Mouse (Mus musculus): Measurements from ENCODE around the gene Vmn1r43. TPM values are rescaled to one million over a fixed set of nuclear protein-coding genes. Genes with fewer than 3 reads are reported as not detected.
"Not testable (repeated sequence)": the region's sequence is repeated elsewhere in the genome, so short reads cannot be mapped to it uniquely, and the experiment has no call there.

Gene Vmn1r43
- total RNA-seq (2014; rRNA removed) (not detected in 2 replicates), polyA plus RNA-seq (2015; fragmentation: Nextera tagmentation; extraction: Ambion mirVana) (not detected in 2 replicates)

DNA sequence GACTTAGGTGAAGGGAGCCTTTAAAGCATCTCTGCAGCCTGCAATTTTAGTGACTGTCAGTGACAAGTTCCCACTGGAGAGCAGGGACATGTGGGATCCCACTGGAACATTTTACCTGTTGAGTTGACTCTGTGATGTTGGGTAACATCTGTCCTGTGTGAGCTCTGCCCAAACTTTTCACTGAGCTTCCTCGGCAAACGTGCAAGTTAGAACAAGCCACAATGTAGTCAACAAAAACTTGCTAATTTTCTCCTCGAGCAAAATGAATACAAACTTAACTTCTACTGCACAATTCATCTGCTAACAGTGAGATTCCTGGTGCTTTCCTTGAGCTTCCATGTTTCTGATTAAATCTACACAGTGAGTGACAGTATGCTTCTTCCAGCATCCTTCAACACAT, at the start of gene Vmn1r43, which contains the start of gene Vmn1r42:
Gene Vmn1r43, minus strand, starts transcription at position 101 of the 400 bp plus-strand sequence.
Gene Vmn1r42, minus strand, starts transcription at position 101 of the 400 bp plus-strand sequence.
- ATAC-seq; H3K4me3 ChIP-seq (ENCODE audit: low read depth, low read length); H3K9ac ChIP-seq; H3K36me3 ChIP-seq (ENCODE audit: insufficient read depth); H3K4me1 ChIP-seq (ENCODE audit: insufficient read depth); H3K27me3 ChIP-seq (ENCODE audit: insufficient read depth, low read length); H3K4me2 ChIP-seq (ENCODE audit: low read depth); H3K27ac ChIP-seq (ENCODE audit: low read depth, low read length); H3K9me3 ChIP-seq (ENCODE audit: low read length); DNase-seq: not testable (repeated sequence)
- WGBS, result 81% methylated on average over 3 of the region's 3 CpGs

DNA sequence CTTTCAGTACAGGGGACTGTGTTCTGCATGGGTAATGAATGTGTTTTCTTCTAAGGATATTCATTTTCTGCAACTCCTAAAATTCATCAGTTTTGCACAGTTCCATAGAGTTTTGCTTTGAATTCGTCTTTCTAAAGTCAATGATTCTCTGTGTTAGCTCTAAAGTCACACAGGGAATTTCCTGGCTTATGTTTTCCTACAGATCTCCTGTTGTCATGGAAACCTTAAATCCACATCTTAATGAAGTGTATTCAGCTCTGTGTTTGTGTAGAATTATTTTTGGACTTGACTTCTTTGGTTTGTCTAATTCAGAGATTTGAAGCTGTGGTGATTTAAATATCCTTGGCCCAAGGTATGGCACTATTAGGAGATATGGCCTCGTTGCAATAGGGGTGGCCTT, 7.6 kb upstream of the Vmn1r43 start:
- H3K4me1 ChIP-seq (ENCODE audit: insufficient read depth), result no peaks in the 10 kb centered on the region
- no peak for TF ChIP-seq CTCF (IDR thresholded peaks at IDR 0.05; ENCODE audit: low read depth)

DNA sequence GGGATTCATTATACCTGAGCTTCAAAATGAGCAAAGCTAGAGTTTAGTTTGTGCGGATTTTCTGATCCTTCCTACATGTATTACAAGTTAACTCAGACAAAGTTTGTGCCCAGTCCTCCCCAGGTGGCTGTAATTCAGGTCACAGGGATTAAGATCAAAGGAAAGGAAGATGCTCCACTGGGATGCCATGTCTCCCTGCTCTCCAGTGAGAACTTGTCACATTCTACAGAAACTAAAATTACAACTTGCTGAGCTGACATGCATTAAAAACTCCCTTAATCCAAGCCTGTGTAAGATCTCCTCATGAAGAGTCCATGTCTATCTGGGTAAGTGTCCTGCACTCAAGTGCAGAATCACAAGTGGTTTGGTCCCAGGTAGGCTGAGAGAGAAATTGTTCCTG, 7.1 kb upstream of the Vmn1r43 start, which contains the start of gene Vmn1r44:
Gene Vmn1r44, plus strand, starts transcription at position 301 of the 400 bp plus-strand sequence.
- H3K9ac ChIP-seq, result no peak within 1 kb of the TSS
- ATAC-seq (no peak), DNase-seq (no peak)
- no peak within 1 kb of the TSS for H3K4me2 ChIP-seq (ENCODE audit: low read depth)
- no peaks in the 10 kb centered on the region for H3K4me1 ChIP-seq (ENCODE audit: insufficient read depth)
- WGBS, result 92% methylated on average over 1 of the region's 1 CpGs
- H3K4me3 ChIP-seq (ENCODE audit: low read depth, low read length), result no peak within 1 kb of the TSS
- no peak within 1 kb of the TSS for H3K27ac ChIP-seq (ENCODE audit: low read depth, low read length)
- H3K27me3 ChIP-seq (ENCODE audit: insufficient read depth, low read length), result no peaks in the 10 kb centered on the region
- 0 out of 2 replicates have a peak, but pooled peaks cover 3% of the 10 kb centered on the region for H3K9me3 ChIP-seq (ENCODE audit: low read length)
- no peak for TF ChIP-seq CTCF (IDR thresholded peaks at IDR 0.05; ENCODE audit: low read depth)
- H3K36me3 ChIP-seq (ENCODE audit: insufficient read depth), result no peaks in the 10 kb centered on the region

More for the DNA sequence above, 7.6 kb upstream of the Vmn1r43 start:
- ATAC-seq, result peak; percentile 53; the same call in 1 of the 2 replicates
- peak; percentile 0 for DNase-seq
- Histone ChIP-seq H3K4me2 (ENCODE audit: low read depth) (no peak overlapping the region), H3K36me3 (ENCODE audit: insufficient read depth) (no peaks in the 10 kb centered on the region), H3K27ac (ENCODE audit: low read depth, low read length) (no peak overlapping the region), H3K27me3 (ENCODE audit: insufficient read depth, low read length) (no peaks in the 10 kb centered on the region), H3K9me3 (ENCODE audit: low read length) (0 out of 2 replicates have a peak, but pooled peaks cover 3% of the 10 kb centered on the region), H3K4me3 (ENCODE audit: low read depth, low read length) (no peak overlapping the region), H3K9ac (no peak overlapping the region)
- 58% methylated on average over 2 of the region's 2 CpGs for WGBS

DNA sequence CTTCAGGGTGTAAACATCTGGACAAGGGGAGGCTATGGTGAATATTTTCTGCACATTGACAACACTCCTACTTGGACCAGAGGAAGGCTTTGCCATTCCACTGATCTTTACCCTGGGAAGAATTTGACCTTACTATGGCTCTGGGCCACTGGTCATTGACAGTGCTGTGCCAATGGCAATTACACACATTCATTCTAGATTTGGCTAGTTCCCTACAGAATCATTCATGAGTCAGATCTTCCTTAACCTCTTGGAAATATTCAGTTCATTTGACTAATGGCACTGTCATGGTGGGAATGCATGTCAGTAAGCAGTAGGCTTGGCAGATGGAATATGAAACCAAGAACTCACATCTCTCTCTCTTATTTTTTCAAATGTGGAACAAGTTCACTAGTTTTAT, 4.7 kb upstream of the Vmn1r43 start:
- no peak overlapping the region for H3K27ac ChIP-seq (ENCODE audit: low read depth, low read length)
- H3K4me1 ChIP-seq (ENCODE audit: insufficient read depth), result no peaks in the 10 kb centered on the region
- H3K9me3 ChIP-seq (ENCODE audit: low read length), result no peaks in the 10 kb centered on the region
- TF ChIP-seq CTCF (IDR thresholded peaks at IDR 0.05; ENCODE audit: low read depth), result no peak
- H3K27me3 ChIP-seq (ENCODE audit: insufficient read depth, low read length), result no peaks in the 10 kb centered on the region
- ATAC-seq (no peak), DNase-seq (no peak)
- no peak overlapping the region for H3K4me3 ChIP-seq (ENCODE audit: low read depth, low read length)
- H3K36me3 ChIP-seq (ENCODE audit: insufficient read depth), result no peaks in the 10 kb centered on the region
- no peak overlapping the region for H3K9ac ChIP-seq
- no peak overlapping the region for H3K4me2 ChIP-seq (ENCODE audit: low read depth)

DNA sequence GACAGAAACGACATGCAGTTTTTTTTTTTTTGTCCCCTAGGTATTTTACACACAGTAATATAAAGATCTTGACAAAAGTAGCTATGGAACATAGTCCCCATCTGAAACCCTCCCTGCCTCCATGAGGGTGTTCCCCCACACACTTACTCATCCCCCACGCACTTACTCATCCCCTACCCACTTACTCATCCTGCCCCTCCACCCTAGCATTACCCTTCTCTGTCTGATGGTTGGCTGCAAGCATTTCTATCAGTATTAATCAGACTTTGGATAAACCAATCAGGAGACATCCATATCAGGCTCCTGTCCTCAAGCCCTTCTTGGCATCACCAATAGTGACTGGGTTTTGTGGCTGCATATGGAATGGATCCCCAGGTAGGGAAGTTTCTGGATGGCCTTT, 750 bp upstream of the Vmn1r43 start:
- DNase-seq, result no peak
- Histone ChIP-seq H3K27me3 (ENCODE audit: insufficient read depth, low read length) (no peaks in the 10 kb centered on the region), H3K36me3 (ENCODE audit: insufficient read depth) (no peaks in the 10 kb centered on the region), H3K9me3 (ENCODE audit: low read length) (no peaks in the 10 kb centered on the region), H3K9ac (no peak overlapping the region), H3K4me1 (ENCODE audit: insufficient read depth) (no peaks in the 10 kb centered on the region), H3K4me2 (ENCODE audit: low read depth) (no peak overlapping the region), H3K4me3 (ENCODE audit: low read depth, low read length) (no peak overlapping the region), H3K27ac (ENCODE audit: low read depth, low read length) (no peak overlapping the region)
- ATAC-seq, result no peak
- TF ChIP-seq CTCF (IDR thresholded peaks at IDR 0.05; ENCODE audit: low read depth), result no peak
- WGBS, result 79% methylated on average over 2 of the region's 2 CpGs

DNA sequence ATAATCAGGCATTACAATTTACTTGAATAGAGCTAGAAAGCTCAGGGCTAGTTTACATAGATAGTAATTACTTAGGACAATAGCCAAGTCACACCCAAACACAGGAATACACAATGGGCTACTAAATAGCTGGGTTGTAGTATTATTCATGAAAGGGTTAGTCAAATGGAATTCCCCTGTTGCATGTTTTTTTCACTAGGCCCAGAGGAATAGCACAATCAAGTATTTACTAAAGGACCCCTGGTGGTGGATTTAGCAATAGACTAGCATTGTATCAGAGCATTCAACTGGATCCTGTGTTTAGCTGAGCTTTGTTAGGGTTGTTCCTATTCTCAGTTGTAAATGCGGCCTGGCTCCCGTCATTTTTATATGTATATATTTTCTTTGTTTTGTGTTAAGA, 8.2 kb downstream of the Vmn1r43 start:
- no peak for DNase-seq
- ATAC-seq, result no peak
- Histone ChIP-seq H3K4me1 (ENCODE audit: insufficient read depth) (no peaks in the 10 kb centered on the region), H3K36me3 (ENCODE audit: insufficient read depth) (no peaks in the 10 kb centered on the region), H3K27me3 (ENCODE audit: insufficient read depth, low read length) (no peaks in the 10 kb centered on the region), H3K27ac (ENCODE audit: low read depth, low read length) (no peak overlapping the region), H3K4me2 (ENCODE audit: low read depth) (no peak overlapping the region), H3K9me3 (ENCODE audit: low read length) (peaks cover 6% of the 10 kb centered on the region; the same call in 1 of the 2 replicates), H3K4me3 (ENCODE audit: low read depth, low read length) (no peak overlapping the region), H3K9ac (no peak overlapping the region)
- no peak for TF ChIP-seq CTCF (IDR thresholded peaks at IDR 0.05; ENCODE audit: low read depth)
- 71% methylated on average over 2 of the region's 2 CpGs for WGBS

DNA sequence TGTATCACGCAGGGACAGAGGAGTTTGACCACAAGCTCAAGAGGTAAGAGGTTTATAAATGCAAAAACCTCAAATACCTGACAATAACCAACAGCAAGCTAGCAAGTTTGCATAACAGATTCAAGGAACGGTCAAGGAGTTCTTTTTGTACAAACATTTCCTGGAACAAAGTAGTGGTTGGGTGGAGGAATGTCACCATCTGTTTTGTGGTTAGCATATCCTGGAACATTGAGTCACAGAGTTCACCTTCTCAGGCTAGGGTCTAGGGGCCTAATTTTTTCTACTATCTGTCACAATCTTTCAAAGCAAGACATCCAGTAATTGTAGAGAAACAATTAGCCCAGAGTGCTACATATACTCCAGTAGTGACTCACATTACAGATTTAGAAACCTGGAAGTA, 8.9 kb downstream of the Vmn1r43 start:
- Histone ChIP-seq H3K9ac (no peak overlapping the region), H3K9me3 (ENCODE audit: low read length) (peaks cover 6% of the 10 kb centered on the region; the same call in 1 of the 2 replicates), H3K4me3 (ENCODE audit: low read depth, low read length) (no peak overlapping the region), H3K4me2 (ENCODE audit: low read depth) (no peak overlapping the region), H3K27ac (ENCODE audit: low read depth, low read length) (no peak overlapping the region), H3K4me1 (ENCODE audit: insufficient read depth) (no peaks in the 10 kb centered on the region), H3K36me3 (ENCODE audit: insufficient read depth) (no peaks in the 10 kb centered on the region), H3K27me3 (ENCODE audit: insufficient read depth, low read length) (no peaks in the 10 kb centered on the region)
- no peak for TF ChIP-seq CTCF (IDR thresholded peaks at IDR 0.05; ENCODE audit: low read depth)
- 95% methylated on average over 2 of the region's 2 CpGs for WGBS
- ATAC-seq, result no peak
- DNase-seq, result no peak

All from forebrain, postnatal 0 days (tissue).